30 mouse cellular contexts compared by ENCODE assay signal in genomic region chr4:145217046-145217445, GRCm38 (mm10).
"Had no signal": no experiment of that assay in that cellular context is flagged by ENCODE, and none has a peak within 500 bp of the region (broad histone marks: within the 10 kb centered on the region; RNA-seq: fewer than 3 reads in every experiment).

No protein-coding gene starts in this region.

- H3K4me1 ChIP-seq: midbrain, embryonic 13.5 days had no signal

- H3K27ac ChIP-seq: limb, embryonic 10.5 days; limb, embryonic 12.5 days; limb, embryonic 13.5 days; limb, embryonic 15.5 days; liver, embryonic 13.5 days; liver, embryonic 14.5 days; liver, embryonic 15.5 days; lung, embryonic 15.5 days; macrophage; midbrain, embryonic 10.5 days; midbrain, embryonic 12.5 days; midbrain, embryonic 13.5 days; midbrain, embryonic 15.5 days; neural tube, embryonic 12.5 days; neural tube, embryonic 13.5 days had no signal

- ATAC-seq: liver, postnatal 0 days; lung, postnatal 0 days; midbrain, embryonic 13.5 days; midbrain, embryonic 15.5 days; midbrain, embryonic 16.5 days had no signal

- H3K27me3 ChIP-seq: limb, embryonic 12.5 days; limb, embryonic 13.5 days; limb, embryonic 15.5 days; liver, embryonic 13.5 days; liver, embryonic 15.5 days; lung, embryonic 15.5 days; midbrain, embryonic 12.5 days; midbrain, embryonic 13.5 days; midbrain, embryonic 15.5 days; neural tube, embryonic 12.5 days; neural tube, embryonic 13.5 days had no signal

- H3K4me3 ChIP-seq: limb, embryonic 10.5 days; limb, embryonic 12.5 days; limb, embryonic 13.5 days; limb, embryonic 15.5 days; liver, embryonic 13.5 days; liver, embryonic 15.5 days; lung, embryonic 15.5 days; midbrain, embryonic 10.5 days; midbrain, embryonic 12.5 days; midbrain, embryonic 13.5 days; midbrain, embryonic 15.5 days; myocyte; neural tube, embryonic 12.5 days; neural tube, embryonic 13.5 days had no signal

- H3K4me2 ChIP-seq: limb, embryonic 12.5 days; limb, embryonic 13.5 days; limb, embryonic 15.5 days; liver, embryonic 11.5 days; liver, embryonic 13.5 days; liver, embryonic 15.5 days; lung, embryonic 14.5 days; lung, embryonic 15.5 days; midbrain, embryonic 11.5 days; midbrain, embryonic 12.5 days; midbrain, embryonic 13.5 days; midbrain, embryonic 15.5 days; neural tube, embryonic 12.5 days; neural tube, embryonic 13.5 days had no signal

- H3K9ac ChIP-seq: limb, embryonic 12.5 days; limb, embryonic 13.5 days; limb, embryonic 15.5 days; liver, embryonic 13.5 days; liver, embryonic 14.5 days; liver, embryonic 15.5 days; liver, postnatal 0 days; lung, embryonic 14.5 days; lung, embryonic 15.5 days; midbrain, embryonic 12.5 days; midbrain, embryonic 13.5 days; midbrain, embryonic 15.5 days; neural tube, embryonic 12.5 days; neural tube, embryonic 13.5 days had no signal

- H3K36me3 ChIP-seq: limb, embryonic 10.5 days; limb, embryonic 12.5 days; limb, embryonic 13.5 days; limb, embryonic 15.5 days; liver, embryonic 13.5 days; lung, embryonic 15.5 days; midbrain, embryonic 10.5 days; midbrain, embryonic 12.5 days; midbrain, embryonic 13.5 days; midbrain, embryonic 15.5 days; neural tube, embryonic 12.5 days; neural tube, embryonic 13.5 days had no signal

- DNase-seq: liver; liver, embryonic 13.5 days; liver, postnatal 0 days; lung, adult 18-20 months; lung, adult 2 months; lung, embryonic 14.5 days; lung, postnatal 14 days; lung, postnatal 36 days; lung, postnatal 4 days; midbrain, embryonic 14.5 days had no signal

- H3K9me3 ChIP-seq: limb, embryonic 10.5 days; limb, embryonic 12.5 days; limb, embryonic 13.5 days; limb, embryonic 15.5 days; liver, embryonic 13.5 days; liver, embryonic 15.5 days; lung, embryonic 15.5 days; megakaryocyte, embryonic 14.5 days; midbrain, embryonic 10.5 days; midbrain, embryonic 12.5 days; midbrain, embryonic 13.5 days; midbrain, embryonic 15.5 days; neural tube, embryonic 12.5 days; neural tube, embryonic 13.5 days had no signal
